Mouse (Mus musculus) hindbrain, postnatal 0 days (tissue): Measurements from ENCODE around the gene Nup93. TPM values are rescaled to one million over a fixed set of nuclear protein-coding genes. Genes with fewer than 3 reads are reported as not detected.

Experiments used
- ATAC-seq: fragments of 200-750 bp; cut with Nextera tagmentation; 2 replicates; pipeline ENCODE4 v1.8.0; 2017; ENCODE audit warnings: mild to moderate bottlenecking, moderate TSS enrichment, moderate library complexity
- DNase-seq: peaks from one replicate; pipeline ENCODE4 v3.0.0-alpha.2; 2015; ENCODE audit warnings: low spot score
- H3K27ac ChIP-seq: fragments of 300-500 bp; sonication (generic); 2 replicates; pipeline ENCODE4 v1.5.1; 2014; ENCODE audit warnings: mild to moderate bottlenecking
- H3K27me3 ChIP-seq: fragments of 300-500 bp; sonication (generic); 2 replicates; pipeline ENCODE4 v1.6.1; 2014; ENCODE audit warnings: low read length, mixed read lengths; ENCODE audit not compliant: insufficient read depth
- H3K36me3 ChIP-seq: fragments of 300-500 bp; sonication (generic); 2 replicates; pipeline ENCODE4 v1.6.1; 2014; ENCODE audit warnings: low read length, mixed read lengths; ENCODE audit not compliant: insufficient read depth
- H3K4me1 ChIP-seq: fragments of 300-500 bp; sonication (generic); 2 replicates; pipeline ENCODE4 v1.6.1; 2014; ENCODE audit warnings: antibody characterized with exemption, low read length, mixed read lengths; ENCODE audit not compliant: insufficient read depth
- H3K4me2 ChIP-seq: fragments of 300-500 bp; sonication (generic); 2 replicates; pipeline ENCODE4 v1.6.1; 2014; ENCODE audit warnings: low read depth, mild to moderate bottlenecking, low read length, moderate library complexity, mixed read lengths
- H3K4me3 ChIP-seq: fragments of 300-500 bp; sonication (generic); 2 replicates; pipeline ENCODE4 v1.5.1; 2014; ENCODE audit warnings: low read length
- H3K9ac ChIP-seq: fragments of 300-500 bp; sonication (generic); replicated peaks from 2 replicates; pipeline ENCODE4 v1.6.1; 2014; ENCODE audit warnings: mild to moderate bottlenecking, low read length, moderate library complexity, mixed read lengths
- H3K9me3 ChIP-seq: fragments of 300-500 bp; sonication (generic); 2 replicates; pipeline ENCODE4 v1.6.1; 2016; ENCODE audit warnings: low read length, mixed read lengths
- CTCF ChIP-seq: IDR thresholded peaks from 2 replicates; pipeline ENCODE4 v1.5.1; 2016; ENCODE audit warnings: antibody characterized with exemption, control low read depth, low read depth
- WGBS: fragments of 180-500 bp; shearing (Covaris S2); extraction: QIAGEN DNeasy Blood & Tissue Kit; methylation state at CpG from one replicate; pipeline ENCODE4 v1.1.7; 2014; 5-methylcytosine and 5-hydroxymethylcytosine counted together
- microRNA counts: library from miRNA; unstranded; fragments of <30 nt; microRNA quantifications from one replicate; lab custom pipeline; 2015
- microRNA-seq, 2 experiments: library from miRNA; unstranded; fragments of <30 nt; microRNA quantifications; one replicate each; pipeline ENCODE4; 2016
- polyA plus RNA-seq: library from polyadenylated mRNA; unstranded; fragments of >200 nt; fragmentation: Nextera tagmentation; extraction: Ambion mirVana; gene quantifications from 2 replicates; pipeline ENCODE4 v1.2.1, GENCODE M21; 2015
- total RNA-seq: library from RNA; depleted of rRNA; stranded (reverse); fragments of >200 nt; gene quantifications from 2 replicates; pipeline ENCODE4 v1.2.3, GENCODE M21; 2014; rRNA removed

Gene Nup93
- total and polyA plus RNA-seq, 2 experiments from 2014 or later, result 33.1 to 44.8 TPM

GRCm38 (mm10) chr8:94365410-94365981 is 151.1 kb downstream of the Nup93 start:
- Histone ChIP-seq H3K4me3 (no peak overlapping the region), H3K36me3 (no peaks in the 10 kb centered on the region), H3K27me3 (no peaks in the 10 kb centered on the region), H3K4me2 (no peak overlapping the region), H3K9ac (no peak overlapping the region), H3K27ac (no peak overlapping the region), H3K4me1 (no peaks in the 10 kb centered on the region), H3K9me3 (no peaks in the 10 kb centered on the region)
- ATAC-seq (no peak), DNase-seq (no peak)
- no peak for TF ChIP-seq CTCF
- 90% methylated on average over 9 of the region's 9 CpGs for WGBS

MicroRNAs within 50 kb of the gene (microRNA counts, 519-probe panel; counts per million panel counts)
- 4,739 counts per million, percentile 81 among the panel's probes with 10 or more counts for microRNA mmu-miR-138 (lab: Ali Mortazavi, UCI)

Small RNA genes lying within 50 kb of the gene (microRNA-seq; reads per million reads assigned to microRNA genes)
- gene Mir138-2, result 516 to 835 reads per million in 2 experiments

Other genes starting within 250 kb of the Nup93 start
- gene Amfr, start 201.7 kb upstream of the Nup93 start, total RNA-seq, result 195 and 265 TPM in 2 replicates
- 86.9 and 88.9 TPM in 2 replicates for gene Amfr, start 201.7 kb upstream of the Nup93 start, polyA plus RNA-seq
- 55.6 and 58.8 TPM in 2 replicates for gene Nudt21, start 177.5 kb upstream of the Nup93 start, total RNA-seq
- gene Nudt21, start 177.5 kb upstream of the Nup93 start, polyA plus RNA-seq, result 94.5 TPM in 2 replicates
- 11.2 and 15.0 TPM in 2 replicates for gene Ogfod1, start 177.4 kb upstream of the Nup93 start, total RNA-seq
- gene Ogfod1, start 177.4 kb upstream of the Nup93 start, polyA plus RNA-seq, result 7.9 and 8.5 TPM in 2 replicates
- gene Bbs2, start 115.6 kb upstream of the Nup93 start, total RNA-seq, result 14.1 and 23.2 TPM in 2 replicates
- gene Bbs2, start 115.6 kb upstream of the Nup93 start, polyA plus RNA-seq, result 16.5 and 17.3 TPM in 2 replicates
- gene Mt4, start 77.4 kb upstream of the Nup93 start, total RNA-seq, result not detected in 2 replicates
- gene Mt4, start 77.4 kb upstream of the Nup93 start, polyA plus RNA-seq, result not detected in 2 replicates
- gene Mt3, start 62.0 kb upstream of the Nup93 start, total RNA-seq, result 631 and 889 TPM in 2 replicates
- 445 and 458 TPM in 2 replicates for gene Mt3, start 62.0 kb upstream of the Nup93 start, polyA plus RNA-seq
- 109 and 110 TPM in 2 replicates for gene Mt2, start 41.9 kb upstream of the Nup93 start, total RNA-seq
- gene Mt2, start 41.9 kb upstream of the Nup93 start, polyA plus RNA-seq, result 202 and 239 TPM in 2 replicates
- 648 and 1,037 TPM in 2 replicates for gene Mt1, start 35.5 kb upstream of the Nup93 start, total RNA-seq
- gene Mt1, start 35.5 kb upstream of the Nup93 start, polyA plus RNA-seq, result 742 and 847 TPM in 2 replicates
- gene Slc12a3, start 114.6 kb downstream of the Nup93 start, total RNA-seq, result 0.05 TPM in 1 of 2 replicates, not detected in the other
- gene Slc12a3, start 114.6 kb downstream of the Nup93 start, polyA plus RNA-seq, result 0.06 and 0.21 TPM in 2 replicates
- gene Herpud1, start 171.9 kb downstream of the Nup93 start, total RNA-seq, result 87.1 and 87.9 TPM in 2 replicates
- gene Herpud1, start 171.9 kb downstream of the Nup93 start, polyA plus RNA-seq, result 65.2 and 65.6 TPM in 2 replicates
- gene Nlrc5, start 219.8 kb downstream of the Nup93 start, total RNA-seq, result 0.83 and 0.89 TPM in 2 replicates
- 0.38 and 0.83 TPM in 2 replicates for gene Nlrc5, start 219.8 kb downstream of the Nup93 start, polyA plus RNA-seq